Comparison of ENCODE assay signal across 8 mouse cellular contexts in the genomic region with DNA sequence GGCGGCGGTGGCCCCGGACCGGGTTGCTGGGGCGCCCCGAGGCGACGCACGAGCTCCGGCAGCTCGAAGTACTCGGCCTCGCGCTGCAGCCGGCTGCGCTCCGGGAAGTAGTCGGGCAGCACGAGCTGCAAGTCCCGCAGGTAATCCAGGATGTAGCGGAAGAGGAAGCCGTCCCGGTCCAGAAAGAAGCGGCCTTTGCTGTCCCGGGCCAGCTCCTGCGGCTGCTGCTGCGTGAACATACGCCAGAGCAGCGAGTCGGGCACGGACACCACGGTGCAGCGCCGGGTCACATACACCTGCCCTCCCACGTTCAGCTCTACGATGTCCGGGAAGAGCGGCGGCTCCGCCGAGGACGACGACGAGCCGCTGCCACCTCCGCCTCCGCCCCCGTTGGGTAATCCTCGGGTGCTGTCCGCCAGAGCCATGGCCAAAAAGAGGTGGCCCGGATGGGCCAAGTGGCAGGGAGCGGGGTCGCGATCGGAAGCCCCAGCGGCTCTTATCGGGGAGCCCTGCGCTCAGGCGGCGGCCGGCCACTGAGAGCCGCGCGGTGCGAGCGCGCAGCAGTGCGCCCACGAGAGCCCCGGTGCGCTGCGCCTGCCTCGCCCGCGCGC. TPM values are rescaled to one million over a fixed set of nuclear protein-coding genes. Genes with fewer than 3 reads are reported as not detected.
DNase-seq lines count a peak whose midpoint lies in the region; ATAC-seq lines count a peak whose summit lies in the region.

No protein-coding gene starts in this region.

- H3K9me3 ChIP-seq in embryonic facial prominence, embryonic 12.5 days = no peaks in the 10 kb centered on the region
- H3K9me3 ChIP-seq in heart, embryonic 16.5 days (replicated peaks; ENCODE audit: control insufficient read depth, low read length) = no peaks in the 10 kb centered on the region
- H3K9me3 ChIP-seq in liver, embryonic 13.5 days (replicated peaks) = no peaks in the 10 kb centered on the region

- H3K27me3 ChIP-seq in embryonic facial prominence, embryonic 12.5 days = no peaks in the 10 kb centered on the region
- H3K27me3 ChIP-seq in heart, embryonic 16.5 days (ENCODE audit: control insufficient read depth, insufficient read depth, low read length) = no peaks in the 10 kb centered on the region
- peaks cover 52% of the 10 kb centered on the region for H3K27me3 ChIP-seq in liver, embryonic 13.5 days

- H3K4me2 ChIP-seq in embryonic facial prominence, embryonic 12.5 days (replicated peaks) = peak overlapping the region; percentile 86
- peak overlapping the region; percentile 100 for H3K4me2 ChIP-seq in heart, embryonic 16.5 days (ENCODE audit: low read depth, low read length)
- peak overlapping the region; percentile 79 for H3K4me2 ChIP-seq in liver, embryonic 13.5 days

- under 1% methylated on average over 72 of the region's 76 CpGs for WGBS in embryonic facial prominence, embryonic 12.5 days
- WGBS in heart, embryonic 16.5 days = under 1% methylated on average over 74 of the region's 76 CpGs
- WGBS in liver, embryonic 13.5 days (ENCODE audit: insufficient replicate concordance) = under 1% methylated on average over 75 of the region's 76 CpGs

- H3K4me3 ChIP-seq in embryonic facial prominence, embryonic 12.5 days = peak overlapping the region; percentile 74
- peak overlapping the region; percentile 79 for H3K4me3 ChIP-seq in heart, embryonic 16.5 days (ENCODE audit: low read length)
- peak overlapping the region; percentile 60 for H3K4me3 ChIP-seq in liver, embryonic 13.5 days (replicated peaks)

- H3K36me3 ChIP-seq in embryonic facial prominence, embryonic 12.5 days = no peaks in the 10 kb centered on the region
- no peaks in the 10 kb centered on the region for H3K36me3 ChIP-seq in heart, embryonic 16.5 days (ENCODE audit: control insufficient read depth, insufficient read depth)
- no peaks in the 10 kb centered on the region for H3K36me3 ChIP-seq in liver, embryonic 13.5 days

- H3K9ac ChIP-seq in embryonic facial prominence, embryonic 12.5 days = peak overlapping the region; percentile 83
- peak overlapping the region; percentile 85 for H3K9ac ChIP-seq in heart, embryonic 16.5 days (ENCODE audit: low read length)
- peak overlapping the region; percentile 61 for H3K9ac ChIP-seq in liver, embryonic 13.5 days

- peaks cover 3% of the 10 kb centered on the region; the same call in 1 of the 2 replicates for H3K4me1 ChIP-seq in embryonic facial prominence, embryonic 12.5 days
- H3K4me1 ChIP-seq in heart, embryonic 16.5 days (ENCODE audit: control insufficient read depth, insufficient read depth, low read length) = peaks cover 11% of the 10 kb centered on the region; the same call in 1 of the 2 replicates
- H3K4me1 ChIP-seq in liver, embryonic 13.5 days (replicated peaks) = peaks cover 14% of the 10 kb centered on the region

- DNase-seq in adrenal gland, postnatal 4 days (ENCODE audit: low spot score in 2 of 2) = peak; percentile 24 to 30
- DNase-seq in adrenal gland, postnatal 10 days = no peak
- peak; percentile 55 for DNase-seq in R1 (ENCODE audit: low read depth, low spot score)
- peak; percentile 76 for DNase-seq in kidney, postnatal 10 days
- DNase-seq in liver, embryonic 13.5 days = peak; percentile 13
- DNase-seq in skeletal muscle tissue, adult 2 months (ENCODE audit: low read depth, low spot score) = peak; percentile 36

- ATAC-seq in embryonic facial prominence, embryonic 12.5 days (ENCODE audit: insufficient number of reproducible peaks, insufficient read depth, low FRiP score, low TSS enrichment) = peak; percentile 12; the same call in 1 of the 2 replicates
- peak; percentile 8; the same call in 1 of the 2 replicates for ATAC-seq in heart, embryonic 16.5 days (replicated peaks; ENCODE audit: extremely low read depth, insufficient read depth, low FRiP score)
- ATAC-seq in liver, embryonic 13.5 days (ENCODE audit: low read depth) = no peak

- peak overlapping the region; percentile 85 for H3K27ac ChIP-seq in embryonic facial prominence, embryonic 12.5 days
- H3K27ac ChIP-seq in heart, embryonic 16.5 days (ENCODE audit: low read length) = peak overlapping the region; percentile 97
- peak overlapping the region; percentile 47 for H3K27ac ChIP-seq in liver, embryonic 13.5 days

RNA-seq across cellular contexts. Expression of a gene that starts 0.3 kb away (rescaled TPM):
- total RNA-seq in adrenal gland, postnatal 4 days (2021) = 10 to 100 TPM; 45.2 to 48.6 TPM
- total RNA-seq in adrenal gland, postnatal 10 days (2021) = 10 to 100 TPM; 55.1 to 55.2 TPM
- 25.0 and 35.3 TPM in 2 replicates for polyA plus RNA-seq in embryonic facial prominence, embryonic 12.5 days (2016; fragmentation: Nextera tagmentation; extraction: Ambion mirVana)
- 5.3 and 6.7 TPM in 2 replicates for polyA plus RNA-seq in heart, embryonic 16.5 days (2015; fragmentation: Nextera tagmentation; extraction: Ambion mirVana)
- 1.9 and 2.3 TPM in 2 replicates for polyA plus RNA-seq in liver, embryonic 13.5 days (2015; fragmentation: Nextera tagmentation; extraction: Ambion mirVana)

Comparison
In these comparisons a context has a peak if more than half of its experiments do, and no peak if none do; other contexts are left out.
1. H3K27ac ChIP-seq: peak in every context shown above with its lines; median percentile 97 in heart, embryonic 16.5 days; 85 in embryonic facial prominence, embryonic 12.5 days; 47 in liver, embryonic 13.5 days.